Mouse (Mus musculus) gastrocnemius, postnatal 25 days (tissue): Measurements from ENCODE around the gene Lct. TPM values are rescaled to one million over a fixed set of nuclear protein-coding genes. Genes with fewer than 3 reads are reported as not detected.
A peak's percentile ranks its signal among the peaks of the same experiment; 100 is the strongest.
"Not testable (repeated sequence)": the region's sequence is repeated elsewhere in the genome, so short reads cannot be mapped to it uniquely, and the experiment has no call there.

ENCODE experiments used
- DNase-seq: peaks from one replicate; pipeline ENCODE4 v3.0.0; 2022
- long read RNA-seq, 2 experiments: library from polyadenylated mRNA; stranded (forward); transcript quantifications; one replicate each; pipeline ENCODE4 v2.0.0; 2021
- total RNA-seq, 2 experiments: library from RNA; stranded (reverse); gene quantifications; 1 replicate in 1 of 2; 2 replicates in 1 of 2; pipeline ENCODE4 v1.2.3; 2021

The Lct gene
- not detected for total RNA-seq
- long read RNA-seq, experiment 1 = 0 reads
- long read RNA-seq, experiment 2 = 0 reads

DNA sequence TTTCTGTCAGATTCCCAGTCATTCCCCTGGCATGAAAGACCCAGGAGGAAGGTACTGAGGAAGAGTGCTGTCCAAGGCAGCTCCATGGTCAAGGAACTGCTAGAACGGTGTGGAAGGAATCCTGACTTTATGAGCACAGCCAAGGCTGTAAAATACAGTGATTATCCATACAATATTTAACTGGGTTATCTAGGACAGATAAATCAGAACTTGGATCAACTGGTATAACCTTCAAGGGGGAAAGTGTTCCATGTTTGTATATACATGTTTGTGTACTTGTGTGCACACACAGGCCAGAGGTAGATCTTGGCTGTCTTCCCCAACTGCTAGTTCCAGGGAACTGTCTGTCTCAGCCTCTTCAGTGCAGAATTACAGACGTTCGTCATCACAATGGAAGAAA, at the start of gene Lct:
Gene Lct, minus strand, starts transcription at position 101 of the 400 bp plus-strand sequence.
- DNase-seq = no peak

DNA sequence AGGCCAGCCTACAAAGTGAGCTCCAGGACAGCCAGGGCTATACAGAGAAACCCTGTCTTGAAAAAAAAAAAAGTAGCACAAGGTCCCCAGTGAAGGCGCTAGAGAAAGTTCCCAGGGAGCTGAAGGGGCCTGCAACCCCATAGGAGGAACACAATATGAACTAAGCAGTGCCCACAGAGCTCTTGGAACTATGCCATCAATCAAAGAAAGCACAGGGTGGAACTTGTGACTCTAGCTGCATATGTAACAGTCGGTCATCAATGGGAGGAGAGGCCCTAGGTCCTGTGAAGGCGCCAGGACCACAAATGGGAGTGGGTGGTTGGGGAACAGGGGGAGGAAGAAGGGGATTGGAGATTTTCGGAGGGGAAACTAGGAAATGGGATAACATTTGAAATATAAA, 48.7 kb upstream of the Lct start:
- no peak for DNase-seq

DNA sequence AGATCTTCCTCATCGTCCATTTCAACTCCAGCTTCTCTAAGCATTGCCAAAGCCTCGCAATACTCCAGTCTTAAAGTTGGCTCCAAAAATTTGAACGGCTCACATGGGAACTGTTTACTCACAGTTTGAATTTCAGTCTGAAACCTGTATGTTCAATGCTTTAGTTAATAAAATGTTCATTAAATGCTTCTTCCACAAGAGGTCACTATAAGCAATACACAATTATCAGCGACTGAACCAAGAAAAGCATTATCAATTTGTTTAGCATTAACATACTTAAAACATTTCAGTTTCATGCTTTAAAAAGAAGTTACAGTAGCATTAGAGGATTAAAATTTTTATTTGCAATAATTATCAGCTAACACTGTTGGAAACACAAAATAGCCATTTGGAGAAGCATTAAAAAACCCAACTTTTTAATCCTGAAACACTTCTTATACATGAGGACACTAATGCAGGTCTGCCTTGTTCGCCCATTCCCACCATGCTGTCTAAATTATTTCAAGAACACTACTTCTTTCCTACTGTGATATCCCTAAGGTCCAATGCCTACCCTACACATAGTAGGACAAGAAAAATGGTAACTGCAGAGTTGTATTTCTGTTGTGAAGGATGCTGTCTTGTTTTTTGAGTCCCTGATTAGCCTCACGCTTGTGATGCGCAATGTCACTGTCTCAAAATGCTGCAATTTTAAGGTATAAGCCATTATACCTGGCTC, 44.2 kb upstream of the Lct start:
- no peak for DNase-seq

DNA sequence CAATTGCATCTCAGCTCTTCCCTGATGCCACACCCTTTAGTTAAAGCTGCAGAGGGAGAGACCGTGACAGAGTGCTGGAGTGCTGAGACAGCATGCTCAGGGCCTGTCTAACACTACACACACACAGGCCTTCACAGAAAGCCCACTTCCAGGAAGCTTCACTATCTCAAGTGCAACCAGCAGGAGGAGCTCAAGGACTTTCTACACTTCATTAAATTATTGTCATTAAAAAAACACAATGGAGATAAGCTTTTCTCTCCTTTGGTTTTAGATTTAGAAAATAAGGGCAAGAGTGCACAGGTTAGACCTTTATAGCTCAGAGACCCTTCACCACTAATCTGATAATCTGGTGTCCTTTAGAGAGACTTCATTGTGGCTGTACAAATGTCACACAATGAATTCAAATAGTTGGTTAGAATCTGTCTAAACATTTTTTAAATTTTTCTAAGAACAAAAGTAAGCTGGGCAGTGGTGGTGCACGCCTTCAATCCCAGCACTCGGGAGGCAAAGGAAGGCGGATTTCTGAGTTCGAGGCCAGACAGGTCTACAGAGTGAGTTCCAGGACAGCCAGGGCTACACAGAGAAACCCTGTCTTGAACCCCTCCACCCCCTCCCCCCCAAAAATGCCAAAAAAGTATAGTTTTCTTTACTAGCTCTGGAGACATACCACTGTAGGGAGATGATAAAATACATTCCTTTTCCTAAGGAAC, 40.8 kb upstream of the Lct start:
- no peak for DNase-seq

DNA sequence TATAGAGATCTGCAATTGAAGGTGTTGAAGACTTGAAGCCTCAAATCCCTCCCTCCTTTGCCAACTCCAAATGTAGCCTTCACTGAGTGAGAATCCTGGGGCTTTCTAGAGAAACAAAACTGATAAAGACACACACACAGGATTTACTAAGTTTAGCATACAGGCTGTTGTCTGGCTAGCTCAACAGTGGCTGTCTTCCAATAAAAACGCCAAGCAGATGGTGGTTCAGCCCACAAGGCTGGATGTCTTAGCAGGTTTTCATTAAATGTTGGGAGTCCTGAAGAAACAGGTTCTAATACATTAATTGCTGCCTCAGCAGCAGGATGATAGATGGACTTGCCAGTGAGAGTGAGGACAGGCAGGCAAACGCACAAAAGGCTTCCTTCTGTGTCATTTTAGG, 32.5 kb upstream of the Lct start:
- no peak for DNase-seq

DNA sequence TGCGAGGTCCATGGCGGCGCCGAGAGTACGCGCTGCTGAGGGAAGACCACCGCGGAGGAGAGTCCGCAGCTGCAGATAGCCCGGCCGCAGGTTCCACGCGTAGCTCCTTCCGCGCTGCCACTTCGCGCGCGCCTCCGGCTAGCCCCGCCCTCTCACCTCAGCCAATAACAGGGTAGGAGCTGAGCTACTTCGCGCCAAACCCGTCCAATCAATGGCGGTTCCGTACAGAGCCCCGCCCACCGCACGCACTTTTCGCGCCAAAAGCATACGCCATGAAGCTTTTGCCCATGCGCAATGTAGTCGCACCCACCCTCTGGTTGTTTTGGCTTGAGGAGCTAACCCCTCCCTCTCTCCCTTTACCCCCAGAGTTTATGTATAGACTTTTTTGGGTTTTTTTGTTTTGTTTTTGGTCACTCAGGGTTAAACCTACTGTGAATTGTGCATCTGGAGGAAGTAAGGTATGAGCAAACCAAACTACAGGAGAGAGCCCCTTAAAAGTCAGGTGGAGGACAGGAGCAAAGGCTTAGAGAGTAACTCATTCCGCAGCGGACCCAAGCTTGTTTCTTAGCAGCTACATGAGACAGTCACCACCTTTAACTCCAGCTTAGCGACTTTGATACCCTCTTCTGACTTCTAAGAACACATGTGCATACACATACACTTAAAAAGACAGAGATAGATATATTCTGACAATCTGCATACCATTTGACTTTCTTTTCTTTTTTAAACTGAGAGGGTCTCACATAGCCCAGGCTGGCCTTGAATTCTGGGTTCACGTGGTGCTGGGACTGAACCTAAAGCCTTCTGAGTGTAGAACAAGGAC, 31.6 kb upstream of the Lct start, which contains the start of gene Mcm6:
Gene Mcm6, minus strand, starts transcription at position 111 of the 823 bp plus-strand sequence.
- DNase-seq = peak; percentile 90

DNA sequence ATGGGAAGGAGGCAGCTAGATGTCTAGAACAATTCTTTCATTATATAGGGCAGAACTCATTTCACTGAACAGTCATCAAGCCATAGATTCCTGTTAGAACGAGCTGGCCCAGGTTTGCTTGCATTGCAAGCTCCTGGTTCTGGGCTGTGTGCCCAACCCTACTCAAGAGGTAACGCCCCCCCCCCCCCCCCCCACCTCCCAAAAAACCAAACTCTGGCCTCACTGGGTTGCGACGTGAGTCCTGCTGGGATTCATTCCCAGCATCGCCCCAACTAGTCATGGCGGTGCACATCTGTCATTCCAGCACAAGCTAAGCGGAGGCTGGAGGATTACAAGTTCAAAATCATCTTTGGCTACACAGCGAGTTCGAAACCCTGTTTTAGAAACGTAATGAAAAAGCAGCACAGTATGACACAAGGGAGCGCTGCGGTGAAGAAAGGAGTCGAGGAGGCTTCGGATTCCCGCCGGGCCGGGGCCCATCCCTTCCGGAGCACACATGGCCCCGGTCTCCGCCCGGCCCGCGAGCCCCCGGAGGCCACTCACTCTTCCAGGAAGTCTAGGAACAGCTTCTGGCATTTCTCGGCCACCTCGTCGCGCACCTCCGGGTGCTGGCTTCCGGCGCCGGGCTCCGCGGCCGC, 30.9 kb upstream of the Lct start:
- DNase-seq = no peak

DNA sequence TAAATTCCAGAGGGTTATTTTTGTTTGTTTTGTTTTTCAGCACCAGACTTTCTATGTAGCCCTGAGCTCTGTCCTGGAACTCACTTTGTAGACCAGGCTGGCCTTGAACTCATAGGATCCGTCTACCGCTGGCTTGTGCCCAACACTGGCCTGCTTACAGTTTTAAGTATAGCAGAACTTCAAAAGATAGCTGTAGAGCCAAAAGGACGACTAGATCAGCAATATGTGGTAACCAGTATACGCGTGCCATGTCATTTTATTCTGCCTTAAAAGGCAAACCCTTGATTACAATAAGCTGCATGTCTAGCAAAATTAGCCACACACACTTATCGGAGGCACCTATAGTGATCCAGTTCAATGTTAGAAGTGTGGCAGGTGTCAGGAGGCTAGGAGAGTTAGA, 30.2 kb upstream of the Lct start:
- DNase-seq = no peak

DNA sequence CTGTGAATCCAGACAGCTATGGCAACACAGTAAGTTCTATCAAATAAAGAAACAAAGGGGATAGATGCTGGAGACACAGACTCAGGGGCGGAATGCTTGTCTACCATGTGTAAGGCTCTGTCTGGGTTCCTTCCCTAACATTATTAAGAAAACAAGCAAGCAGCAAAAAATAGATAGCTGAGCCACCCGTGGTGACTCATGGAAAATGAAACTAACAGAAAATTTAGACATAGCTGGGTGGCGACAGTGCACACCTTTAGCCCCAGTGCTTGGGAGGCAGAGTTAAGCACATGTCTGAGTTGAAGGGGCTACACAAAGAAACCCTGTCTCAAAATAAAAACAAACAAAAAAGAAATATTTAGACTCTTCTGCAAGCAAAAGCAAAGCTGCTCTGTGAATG, 29.3 kb upstream of the Lct start:
- no peak for DNase-seq

DNA sequence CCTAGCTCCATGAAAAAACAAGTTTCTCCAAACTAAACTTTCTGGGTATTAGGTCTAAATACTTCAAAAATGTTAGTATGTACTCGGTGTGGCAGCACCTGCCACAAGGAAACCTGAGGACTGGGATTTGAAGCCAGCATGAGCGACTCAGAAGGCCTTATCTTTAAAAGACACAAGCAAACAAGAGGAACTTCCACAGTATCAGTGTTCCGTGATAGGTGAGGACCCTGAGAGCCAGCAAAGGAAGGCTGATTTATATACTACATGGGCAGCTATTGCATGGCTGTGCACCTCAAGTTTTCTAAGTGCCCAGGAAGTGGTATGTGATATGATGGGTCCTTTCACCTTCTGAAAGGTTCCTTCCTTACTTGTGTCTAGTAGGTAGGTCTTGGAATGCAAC, 25.0 kb upstream of the Lct start:
- no peak for DNase-seq

DNA sequence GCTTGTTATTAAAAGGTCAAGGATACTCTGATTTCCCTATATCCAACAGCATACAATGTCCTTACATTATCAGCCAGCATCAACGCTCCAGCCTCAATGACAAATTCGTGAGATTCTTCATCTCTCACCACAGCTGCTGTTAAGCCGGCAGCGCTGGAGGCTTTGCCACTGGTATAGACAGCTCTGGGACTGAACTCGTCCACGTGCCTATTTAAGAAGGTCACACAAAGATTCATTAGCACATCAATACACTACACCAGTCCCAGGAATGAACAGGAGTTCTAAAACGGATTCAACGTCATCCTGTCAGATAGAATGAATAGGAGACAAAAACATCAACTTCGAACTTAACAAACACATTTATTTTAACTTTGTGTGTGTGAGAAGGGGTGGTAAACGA, 16.1 kb upstream of the Lct start:
- no peak for DNase-seq

DNA sequence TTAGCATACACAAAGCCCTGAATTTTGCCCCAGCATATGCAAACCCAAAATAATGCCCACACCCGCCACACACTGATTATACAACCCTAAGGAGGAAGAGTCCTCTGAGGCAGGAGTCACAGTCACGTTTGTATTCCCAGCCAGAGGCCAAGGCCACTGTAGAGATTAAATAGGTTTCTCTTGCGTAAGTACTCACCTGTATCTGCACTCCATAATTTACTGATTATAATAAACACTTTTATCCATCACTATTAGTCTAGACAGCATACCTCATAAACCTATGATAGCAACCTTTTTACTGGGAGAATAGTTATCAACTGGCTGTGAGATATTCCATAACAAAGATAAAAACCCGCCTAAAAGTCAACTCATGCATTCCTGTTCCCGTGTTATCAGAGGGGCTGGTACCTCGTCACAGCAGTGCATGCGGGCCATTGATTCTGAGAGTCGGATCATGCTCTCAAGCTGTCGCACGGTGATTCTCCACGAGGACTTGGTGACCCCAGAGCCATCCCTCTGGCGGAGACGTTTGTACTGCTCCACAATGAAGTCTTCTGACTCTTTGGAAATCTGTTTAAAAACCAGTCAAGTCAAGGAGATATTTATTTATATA, 9.7 kb upstream of the Lct start:
- DNase-seq = no peak

DNA sequence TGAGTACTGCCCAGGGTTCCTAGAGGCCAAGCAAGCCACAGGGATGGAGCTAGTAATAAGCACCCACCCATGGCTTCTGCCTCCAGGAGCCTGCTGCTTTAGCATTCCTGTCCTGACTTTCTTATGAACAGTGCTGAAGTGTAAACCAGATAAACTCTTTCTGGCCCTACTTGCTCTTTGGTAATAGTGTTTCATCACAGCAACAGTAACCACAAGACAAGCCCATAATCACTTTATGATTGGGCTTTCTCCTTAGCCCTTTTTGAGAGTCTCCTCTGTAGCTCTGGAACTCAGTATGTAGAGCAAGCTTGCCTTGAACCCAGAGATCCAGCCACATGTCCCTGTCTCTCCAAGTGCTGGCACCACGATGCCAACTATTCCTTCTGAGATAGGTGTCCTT, 2.2 kb upstream of the Lct start:
- no peak for DNase-seq

DNA sequence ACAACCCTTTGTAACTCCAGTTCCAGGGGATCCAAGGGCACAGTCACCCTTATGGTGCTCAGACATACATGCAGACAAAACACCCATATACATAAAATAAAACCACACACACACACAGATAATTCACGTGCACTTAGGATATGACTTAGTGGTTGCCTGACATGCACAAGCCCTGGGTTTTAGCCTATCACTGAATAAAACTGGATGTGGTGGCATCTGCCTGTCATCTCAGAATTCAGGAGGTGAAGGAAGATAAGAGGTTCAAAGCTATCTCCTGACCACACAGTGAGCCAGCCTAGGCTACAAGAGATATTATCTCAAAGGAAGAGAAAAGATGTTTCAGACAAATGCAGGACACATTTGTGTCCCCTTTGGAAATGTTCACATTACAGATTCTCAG, 953 bp downstream of the Lct start:
- DNase-seq = no peak

DNA sequence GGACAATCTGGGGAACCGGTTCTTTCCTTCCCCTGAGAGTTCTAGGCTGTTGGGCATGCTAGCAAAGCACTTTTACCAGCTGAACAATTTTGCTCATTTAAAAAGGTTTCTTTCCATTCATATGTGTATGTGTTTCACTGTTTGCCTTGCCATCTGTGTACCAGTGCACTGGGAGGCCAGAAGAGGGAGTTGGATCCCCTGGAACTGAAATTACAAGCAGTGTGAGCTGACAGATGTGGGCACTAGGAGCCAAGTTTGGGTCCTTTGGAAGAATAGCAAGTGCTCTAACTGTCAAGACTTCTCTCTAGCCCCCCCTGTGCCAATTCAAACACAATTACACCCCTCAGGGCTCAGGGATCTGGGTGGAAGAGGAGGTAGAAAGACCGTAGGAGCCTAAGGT, 3.3 kb downstream of the Lct start:
- no peak for DNase-seq

DNA sequence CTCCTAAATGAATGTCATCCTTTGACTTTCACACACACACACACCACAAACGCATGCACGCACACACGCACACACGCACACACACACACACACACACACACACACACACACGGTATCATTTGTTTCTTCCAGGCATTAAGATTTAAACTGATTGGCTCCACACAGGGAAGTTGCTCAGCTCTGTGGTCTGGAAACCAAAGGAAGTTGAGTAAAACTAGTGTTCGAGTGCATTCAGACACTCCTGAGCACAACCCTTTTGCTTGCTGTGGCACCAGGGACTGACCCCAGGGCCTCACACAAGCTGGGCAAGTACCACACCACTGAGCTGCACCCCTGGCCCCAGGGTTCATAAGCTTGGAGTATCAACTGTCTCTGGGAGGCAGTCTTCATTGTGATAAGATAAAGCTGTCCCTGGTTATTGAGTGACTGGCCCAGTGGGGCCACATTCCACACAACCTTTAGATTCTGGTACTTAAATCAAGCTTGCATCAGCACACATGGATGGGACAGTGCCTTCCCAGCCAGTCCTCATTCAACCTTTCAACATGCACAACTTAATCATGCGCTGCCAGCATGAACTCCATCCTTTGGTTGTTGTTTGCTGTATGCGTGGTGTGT, 5.0 kb downstream of the Lct start:
- no peak for DNase-seq

DNA sequence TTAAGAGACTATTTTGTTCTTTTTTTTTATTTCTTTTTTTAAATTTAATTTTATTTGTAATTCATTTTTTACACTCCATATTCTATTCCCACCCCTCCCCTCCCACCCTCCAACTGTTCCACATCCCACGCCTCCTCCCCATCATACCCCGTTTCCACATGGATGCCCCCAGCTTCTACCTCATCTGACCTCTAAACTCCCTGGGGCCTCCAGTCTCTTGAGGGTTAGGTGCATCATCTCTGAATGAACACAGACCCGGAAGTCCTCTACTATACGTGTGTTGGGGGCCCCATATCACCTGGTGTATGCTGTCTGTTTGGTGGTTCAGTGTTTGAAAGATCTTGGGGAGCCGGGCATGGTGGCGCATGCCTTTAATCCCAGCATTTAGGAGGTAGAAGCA, 8.9 kb downstream of the Lct start:
- DNase-seq = not testable (repeated sequence)

DNA sequence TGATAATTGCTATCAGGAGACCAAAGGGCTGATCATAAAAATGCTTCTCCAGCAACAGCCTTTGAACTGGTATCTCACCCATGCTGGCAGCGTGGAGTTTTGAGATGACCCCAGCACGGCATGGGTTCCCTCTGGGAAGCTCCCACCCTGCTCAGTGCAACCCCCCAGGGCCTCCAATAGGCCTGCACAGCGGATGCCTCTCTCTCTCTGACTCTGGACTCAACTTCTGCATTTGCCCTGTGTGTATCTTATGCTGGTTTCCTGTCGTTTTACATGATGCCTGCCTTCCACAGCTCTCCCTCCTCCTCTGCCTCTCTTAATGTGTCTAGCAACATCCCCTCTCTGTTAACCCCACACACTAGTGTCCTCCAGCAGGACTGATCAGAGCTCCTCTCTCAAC, 13.5 kb downstream of the Lct start:
- no peak for DNase-seq

DNA sequence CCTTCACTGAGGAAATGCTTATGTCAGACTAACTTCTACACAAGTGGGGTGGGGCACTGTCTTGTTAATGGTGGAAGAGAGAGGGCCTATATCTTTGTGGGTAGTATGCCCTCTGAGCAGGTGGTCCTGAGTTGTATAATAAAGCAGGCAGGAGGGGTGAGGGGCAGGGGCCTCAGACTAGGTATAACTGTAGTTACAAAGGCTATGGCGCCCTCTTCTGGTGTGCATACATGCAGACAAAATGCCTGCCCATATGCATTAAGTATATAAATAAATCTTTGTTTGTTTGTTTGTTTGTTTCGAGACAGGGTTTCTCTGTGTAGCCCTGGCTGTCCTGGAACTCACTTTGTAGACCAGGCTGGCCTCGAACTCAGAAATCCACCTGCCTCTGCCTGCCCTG, 19.1 kb downstream of the Lct start:
- no peak for DNase-seq

DNA sequence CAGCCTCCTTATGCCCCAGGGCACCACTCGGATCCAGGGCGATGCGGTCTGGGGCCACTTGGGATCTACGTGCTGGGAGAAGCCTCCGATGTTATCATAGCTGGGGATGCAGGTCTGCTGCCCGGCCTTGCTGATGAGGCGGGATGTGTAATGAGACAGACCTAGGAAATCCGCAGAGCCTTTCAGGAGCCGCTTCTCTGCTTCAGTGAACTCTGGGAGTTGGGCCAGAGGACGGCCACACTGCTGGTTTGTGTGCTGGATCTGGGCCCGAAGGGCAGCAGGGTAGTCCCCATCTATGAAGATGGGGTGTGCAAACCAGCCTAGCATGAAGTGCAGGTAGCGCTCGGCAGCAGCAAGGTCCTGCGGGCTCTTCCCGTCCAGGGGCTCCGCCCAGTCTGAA, 24.2 kb downstream of the Lct start:
- no peak for DNase-seq

DNA sequence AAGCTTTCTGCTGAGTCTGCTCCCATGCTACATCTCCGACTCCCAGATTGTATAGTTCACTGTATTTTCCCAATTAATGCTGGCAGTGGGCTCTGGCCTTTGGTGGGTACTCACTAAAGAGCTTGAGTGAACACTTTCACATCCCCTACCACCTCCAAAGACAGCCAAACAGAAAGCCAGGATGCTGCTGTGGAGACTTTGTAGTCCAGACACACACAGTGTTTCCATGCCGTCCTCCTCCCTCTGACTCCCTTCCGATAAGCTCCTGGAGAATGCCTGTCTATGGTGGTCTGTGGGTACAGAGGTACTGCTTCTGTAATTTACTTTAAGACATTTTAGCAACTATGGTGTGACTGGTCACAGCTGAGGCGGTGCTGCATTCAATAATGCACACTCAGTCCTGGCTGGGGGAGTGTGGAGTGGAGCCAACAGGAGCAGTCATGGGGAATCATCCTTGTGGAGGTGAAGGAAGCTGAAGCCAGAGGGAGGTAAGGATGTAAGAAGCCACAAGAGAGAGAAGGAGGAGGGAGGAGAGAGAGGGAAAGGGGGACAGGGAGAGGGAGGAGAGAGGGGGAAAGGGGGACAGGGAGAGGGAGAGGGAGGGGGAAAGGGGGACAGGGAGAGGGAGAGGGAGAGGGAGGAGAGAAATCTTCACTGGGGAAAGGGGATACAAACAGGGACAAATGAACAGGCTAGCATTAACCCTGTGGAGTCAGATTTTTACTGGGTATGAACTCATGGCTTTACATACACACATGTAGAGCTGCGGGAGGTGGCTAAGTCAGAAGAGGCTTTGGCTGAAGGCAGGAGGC, 32.2 kb downstream of the Lct start:
- DNase-seq = no peak
